Mouse (Mus musculus): ENCODE measurements around the gene Hrh2.

The Hrh2 gene

DNA sequence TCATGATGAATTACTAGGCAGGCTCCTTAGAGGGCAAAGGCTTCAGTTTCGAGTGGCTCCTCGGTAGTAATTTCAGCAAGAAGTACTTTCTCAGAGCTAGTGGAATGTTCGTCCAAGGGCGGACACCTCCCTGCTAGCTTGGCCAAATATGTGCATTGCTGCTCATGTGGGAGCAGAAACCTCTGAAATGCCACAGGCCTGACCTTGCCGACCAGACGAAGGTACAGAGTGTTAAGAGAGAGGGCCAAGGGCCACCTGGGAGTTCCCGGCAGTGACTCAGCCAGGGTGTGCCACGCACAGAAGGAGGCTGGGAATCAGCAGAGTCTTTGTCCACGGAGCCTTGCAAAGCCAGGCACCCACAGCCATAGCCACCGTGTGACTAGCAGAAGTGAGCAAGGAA, 39.9 kb downstream of the Hrh2 start:
- Histone ChIP-seq H3K4me3 (replicated peaks; ENCODE audit: low read length) (no peak overlapping the region), H3K36me3 (ENCODE audit: insufficient read depth, low read length) (no peaks in the 10 kb centered on the region), H3K9me3 (ENCODE audit: low read length) (no peaks in the 10 kb centered on the region), H3K4me1 (replicated peaks; ENCODE audit: low read depth, low read length) (peaks cover 15% of the 10 kb centered on the region), H3K27me3 (ENCODE audit: insufficient read depth, low read length) (peaks cover 37% of the 10 kb centered on the region)
- TF ChIP-seq NANOG (IDR thresholded peaks at IDR 0.05; ENCODE audit: borderline replicate concordance, low read length) (no peak), CTCF (conservative IDR thresholded peaks at IDR 0.05; ENCODE audit: low read length) (no peak), POU5F1 (IDR thresholded peaks at IDR 0.05; ENCODE audit: borderline replicate concordance, low read length) (no peak)

DNA sequence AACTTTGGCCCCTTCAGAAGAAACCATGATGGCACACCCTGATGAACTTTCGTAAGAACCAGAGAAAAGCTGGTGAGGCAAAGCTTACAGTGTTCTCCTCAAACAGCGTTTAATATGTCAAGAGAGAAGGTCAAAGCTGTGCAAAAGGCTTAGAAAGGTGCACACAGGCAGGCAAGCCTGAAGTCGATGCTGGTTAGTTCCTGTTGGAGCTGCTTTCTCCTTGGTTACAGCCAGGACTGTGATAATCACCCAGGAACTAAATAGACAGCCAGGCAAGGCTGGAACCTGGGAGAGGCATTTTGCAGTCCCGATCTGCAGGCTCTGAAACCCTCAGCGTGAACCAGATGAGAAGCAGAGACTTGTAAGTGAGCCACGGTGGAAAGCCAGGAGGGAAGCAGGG, 45.6 kb downstream of the Hrh2 start:
- Histone ChIP-seq H3K4me1 (replicated peaks; ENCODE audit: low read depth, low read length) (peaks cover 33% of the 10 kb centered on the region), H3K36me3 (ENCODE audit: insufficient read depth, low read length) (no peaks in the 10 kb centered on the region), H3K27me3 (ENCODE audit: insufficient read depth, low read length) (peaks cover 34% of the 10 kb centered on the region), H3K9me3 (ENCODE audit: low read length) (no peaks in the 10 kb centered on the region), H3K4me3 (replicated peaks; ENCODE audit: low read length) (no peak overlapping the region; the same call in 1 of the 2 replicates)
- TF ChIP-seq CTCF (conservative IDR thresholded peaks at IDR 0.05; ENCODE audit: low read length) (no peak), NANOG (IDR thresholded peaks at IDR 0.05; ENCODE audit: borderline replicate concordance, low read length) (no peak), POU5F1 (IDR thresholded peaks at IDR 0.05; ENCODE audit: borderline replicate concordance, low read length) (no peak)

DNA sequence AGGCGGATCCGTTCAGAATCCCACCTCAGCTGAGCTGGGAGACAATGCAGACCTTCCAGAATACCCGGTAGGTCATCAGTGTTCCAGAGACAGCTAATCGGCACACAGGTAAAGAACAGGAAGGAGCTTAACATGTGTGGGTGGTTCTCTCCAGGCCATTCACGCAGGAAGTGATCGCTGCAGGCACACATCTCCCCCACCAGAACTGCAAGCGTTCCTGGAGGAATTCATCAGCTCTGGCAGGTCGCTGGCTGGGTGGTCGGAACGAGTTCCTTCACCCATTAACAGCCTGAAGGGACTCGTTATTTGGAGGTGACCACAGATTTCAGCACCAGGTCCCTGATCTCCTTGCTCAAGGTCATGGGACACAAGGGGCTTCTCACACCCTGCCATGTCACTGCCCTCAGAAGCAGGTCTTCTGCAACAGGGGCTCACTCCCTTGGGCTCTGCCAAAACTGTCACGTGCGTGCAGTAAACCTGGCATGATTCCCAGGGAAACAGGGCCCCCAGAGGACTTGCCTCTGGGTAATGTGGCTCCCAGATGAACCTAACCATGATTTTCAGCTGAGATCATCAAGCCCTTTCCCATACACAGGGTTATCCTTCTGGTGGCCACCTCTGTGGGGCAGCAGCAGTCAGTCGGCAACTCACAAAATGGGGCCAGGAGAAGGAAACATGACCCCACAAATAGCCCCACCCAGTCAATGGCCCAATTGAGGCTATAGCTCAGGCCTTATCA, 46.8 kb downstream of the Hrh2 start:
- TF ChIP-seq NANOG (IDR thresholded peaks at IDR 0.05; ENCODE audit: borderline replicate concordance, low read length) (no peak), POU5F1 (IDR thresholded peaks at IDR 0.05; ENCODE audit: borderline replicate concordance, low read length) (no peak), CTCF (conservative IDR thresholded peaks at IDR 0.05; ENCODE audit: low read length) (no peak)
- peak overlapping the region; percentile 35 for H3K4me3 ChIP-seq (replicated peaks; ENCODE audit: low read length)
- H3K4me1 ChIP-seq (replicated peaks; ENCODE audit: low read depth, low read length), result peaks cover 41% of the 10 kb centered on the region

DNA sequence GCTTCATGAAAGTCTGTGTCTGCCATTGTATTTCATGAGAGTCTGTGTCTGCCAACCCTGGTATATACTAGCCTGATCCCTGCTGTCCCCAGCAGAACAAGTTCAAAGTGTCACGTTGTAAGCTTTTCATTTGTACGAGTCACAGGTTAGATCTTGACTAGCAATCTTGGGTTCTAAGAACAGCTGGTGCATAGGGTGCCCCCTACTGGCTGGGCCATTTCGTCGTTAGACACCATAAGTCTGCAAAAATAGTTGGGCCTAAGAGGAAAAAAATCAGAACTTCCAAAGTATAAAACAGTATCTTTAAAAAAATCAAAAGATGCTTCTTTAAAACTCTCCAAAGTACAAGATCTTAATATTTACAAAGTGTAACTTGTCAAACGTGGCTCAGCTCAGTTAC, 50.5 kb downstream of the Hrh2 start:
- Histone ChIP-seq H3K27me3 (ENCODE audit: insufficient read depth, low read length) (peaks cover 4% of the 10 kb centered on the region), H3K36me3 (ENCODE audit: insufficient read depth, low read length) (no peaks in the 10 kb centered on the region), H3K9me3 (ENCODE audit: low read length) (no peaks in the 10 kb centered on the region), H3K4me3 (replicated peaks; ENCODE audit: low read length) (no peak overlapping the region), H3K4me1 (replicated peaks; ENCODE audit: low read depth, low read length) (peaks cover 49% of the 10 kb centered on the region)
- TF ChIP-seq NANOG (IDR thresholded peaks at IDR 0.05; ENCODE audit: borderline replicate concordance, low read length) (no peak), CTCF (conservative IDR thresholded peaks at IDR 0.05; ENCODE audit: low read length) (peak; percentile 64)

More for the DNA sequence above, 46.8 kb downstream of the Hrh2 start:
- no peaks in the 10 kb centered on the region for H3K36me3 ChIP-seq (ENCODE audit: insufficient read depth, low read length)
- no peaks in the 10 kb centered on the region for H3K9me3 ChIP-seq (ENCODE audit: low read length)
- H3K27me3 ChIP-seq (ENCODE audit: insufficient read depth, low read length), result peaks cover 23% of the 10 kb centered on the region

DNA sequence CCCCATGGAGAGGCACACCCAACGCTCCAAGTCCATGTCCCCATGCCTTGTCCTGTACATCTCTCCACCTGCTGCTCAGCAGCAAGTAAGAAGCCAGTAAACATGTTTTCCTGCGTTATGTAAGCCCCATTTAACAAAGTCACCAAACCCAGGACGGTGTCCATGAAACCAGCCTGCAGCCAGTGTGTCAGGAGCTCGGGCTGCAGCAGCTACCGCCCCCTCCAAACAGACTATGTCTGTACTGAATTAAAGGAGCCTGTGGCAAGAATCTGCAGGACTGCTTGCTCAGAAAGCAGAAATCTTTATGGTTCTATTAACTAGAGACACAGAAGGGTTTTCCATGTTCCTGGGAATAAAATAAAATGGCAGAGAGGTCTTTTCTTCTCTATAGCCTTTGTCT, 53.3 kb downstream of the Hrh2 start:
- Histone ChIP-seq H3K27me3 (ENCODE audit: insufficient read depth, low read length) (peaks cover 4% of the 10 kb centered on the region; the same call in 1 of the 2 replicates), H3K36me3 (ENCODE audit: insufficient read depth, low read length) (no peaks in the 10 kb centered on the region), H3K4me1 (replicated peaks; ENCODE audit: low read depth, low read length) (peaks cover 23% of the 10 kb centered on the region), H3K4me3 (replicated peaks; ENCODE audit: low read length) (no peak overlapping the region), H3K9me3 (ENCODE audit: low read length) (no peaks in the 10 kb centered on the region)
- TF ChIP-seq CTCF (conservative IDR thresholded peaks at IDR 0.05; ENCODE audit: low read length), result no peak
- TF ChIP-seq POU5F1 (IDR thresholded peaks at IDR 0.05; ENCODE audit: borderline replicate concordance, low read length), result no peak
- TF ChIP-seq NANOG (IDR thresholded peaks at IDR 0.05; ENCODE audit: borderline replicate concordance, low read length), result no peak

DNA sequence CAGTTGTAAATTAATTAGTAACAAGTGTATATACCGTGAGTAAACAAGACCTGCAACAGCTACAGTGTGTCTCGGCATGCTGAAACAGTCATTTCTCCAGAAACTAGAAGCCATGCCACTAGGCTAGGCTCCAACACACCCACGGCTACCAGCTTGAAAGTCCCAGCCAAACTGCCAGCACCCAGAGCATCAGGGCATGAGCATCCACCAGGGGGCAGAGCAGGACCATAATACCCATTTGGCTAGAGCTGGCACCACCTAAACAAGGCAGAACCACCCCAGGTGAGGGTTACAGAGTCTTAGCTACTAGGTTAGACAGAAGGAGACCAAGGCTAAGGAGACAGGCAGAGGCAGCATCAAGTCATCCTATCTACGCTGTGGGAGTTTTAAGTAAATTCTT, 55.6 kb downstream of the Hrh2 start:
- H3K36me3 ChIP-seq (ENCODE audit: insufficient read depth, low read length), result no peaks in the 10 kb centered on the region
- H3K9me3 ChIP-seq (ENCODE audit: low read length), result no peaks in the 10 kb centered on the region
- H3K4me1 ChIP-seq (replicated peaks; ENCODE audit: low read depth, low read length), result peaks cover 21% of the 10 kb centered on the region
- no peak overlapping the region for H3K4me3 ChIP-seq (replicated peaks; ENCODE audit: low read length)
- no peak for TF ChIP-seq NANOG (IDR thresholded peaks at IDR 0.05; ENCODE audit: borderline replicate concordance, low read length)
- peak; percentile 62 for TF ChIP-seq CTCF (conservative IDR thresholded peaks at IDR 0.05; ENCODE audit: low read length)
- no peak for TF ChIP-seq POU5F1 (IDR thresholded peaks at IDR 0.05; ENCODE audit: borderline replicate concordance, low read length)
- peaks cover 15% of the 10 kb centered on the region for H3K27me3 ChIP-seq (ENCODE audit: insufficient read depth, low read length)

DNA sequence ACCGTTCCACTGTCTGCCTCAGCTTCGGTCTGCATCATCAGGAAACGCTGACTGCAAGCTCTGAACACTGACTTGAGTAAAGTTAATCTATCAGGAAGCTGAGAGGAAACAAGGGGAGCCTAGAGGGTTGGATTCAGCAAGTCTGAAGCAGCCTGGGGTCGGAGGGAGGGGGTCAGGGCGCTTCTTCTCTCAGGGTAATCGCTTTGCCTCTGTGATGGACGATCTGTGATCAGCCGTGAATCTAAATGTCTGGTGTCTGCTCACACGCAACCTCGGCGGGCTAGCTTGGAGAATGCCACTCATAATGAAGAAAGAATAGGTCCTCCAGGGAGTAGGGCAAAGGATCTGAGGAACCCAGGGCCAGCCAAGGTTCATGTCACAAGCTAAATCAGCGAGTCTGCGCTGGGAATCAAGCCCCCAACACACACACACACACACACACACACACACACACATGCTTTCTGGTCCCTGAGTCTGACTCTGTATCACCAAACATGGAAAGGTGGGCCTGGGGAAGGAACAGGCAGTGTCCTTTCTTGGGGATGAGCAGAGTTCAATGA, 56.6 kb downstream of the Hrh2 start:
- peaks cover 13% of the 10 kb centered on the region; the same call in 1 of the 2 replicates for H3K4me1 ChIP-seq (replicated peaks; ENCODE audit: low read depth, low read length)
- H3K27me3 ChIP-seq (ENCODE audit: insufficient read depth, low read length), result peaks cover 17% of the 10 kb centered on the region
- H3K4me3 ChIP-seq (replicated peaks; ENCODE audit: low read length), result no peak overlapping the region
- H3K9me3 ChIP-seq (ENCODE audit: low read length), result no peaks in the 10 kb centered on the region
- no peaks in the 10 kb centered on the region for H3K36me3 ChIP-seq (ENCODE audit: insufficient read depth, low read length)
- no peak for TF ChIP-seq NANOG (IDR thresholded peaks at IDR 0.05; ENCODE audit: borderline replicate concordance, low read length)
- no peak for TF ChIP-seq POU5F1 (IDR thresholded peaks at IDR 0.05; ENCODE audit: borderline replicate concordance, low read length)
- TF ChIP-seq CTCF (conservative IDR thresholded peaks at IDR 0.05; ENCODE audit: low read length), result no peak

DNA sequence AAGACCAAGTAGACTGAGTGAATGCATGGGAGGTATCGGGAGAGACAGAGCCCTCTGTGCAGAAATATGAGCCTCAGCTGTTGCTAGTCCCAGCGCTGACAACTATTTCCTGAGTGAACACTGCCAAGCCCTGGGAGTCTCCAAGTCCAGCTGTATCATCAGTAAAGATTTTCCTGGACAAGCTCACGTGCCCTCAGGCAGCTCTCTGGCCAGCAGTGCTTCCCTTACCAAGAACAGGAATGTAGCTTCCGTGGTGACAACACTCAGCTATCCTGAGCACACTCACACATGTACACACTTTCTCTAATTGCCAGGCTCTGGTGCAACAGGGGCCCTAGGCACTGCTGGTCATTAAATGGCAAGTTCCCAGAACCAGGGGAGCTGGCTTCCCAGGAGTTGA, 57.1 kb downstream of the Hrh2 start:
- Histone ChIP-seq H3K9me3 (ENCODE audit: low read length) (no peaks in the 10 kb centered on the region), H3K4me3 (replicated peaks; ENCODE audit: low read length) (no peak overlapping the region), H3K4me1 (replicated peaks; ENCODE audit: low read depth, low read length) (peaks cover 13% of the 10 kb centered on the region; the same call in 1 of the 2 replicates), H3K27me3 (ENCODE audit: insufficient read depth, low read length) (peaks cover 17% of the 10 kb centered on the region), H3K36me3 (ENCODE audit: insufficient read depth, low read length) (no peaks in the 10 kb centered on the region)
- TF ChIP-seq CTCF (conservative IDR thresholded peaks at IDR 0.05; ENCODE audit: low read length), result no peak
- no peak for TF ChIP-seq NANOG (IDR thresholded peaks at IDR 0.05; ENCODE audit: borderline replicate concordance, low read length)
- no peak for TF ChIP-seq POU5F1 (IDR thresholded peaks at IDR 0.05; ENCODE audit: borderline replicate concordance, low read length)
